Mouse (Mus musculus) kidney, adult 2 months (tissue): ENCODE measurements around the gene Agfg1. TPM values are rescaled to one million over a fixed set of nuclear protein-coding genes. Genes with fewer than 3 reads are reported as not detected.
"Not testable (repeated sequence)": the region's sequence is repeated elsewhere in the genome, so short reads cannot be mapped to it uniquely, and the experiment has no call there.

Source experiments
- DNase-seq: peaks from one replicate; pipeline ENCODE4 v3.0.0; 2021
- H3K27ac ChIP-seq: fragments of 200-500 bp; 2 replicates; pipeline ENCODE4 v1.5.1; 2012; ENCODE audit warnings: low read depth, low read length, control low read depth, inconsistent platforms; ENCODE audit not compliant: insufficient read depth
- H3K27me3 ChIP-seq: fragments of 200-500 bp; replicated peaks from 2 replicates; pipeline ENCODE4 v1.6.1; 2012; ENCODE audit warnings: mild to moderate bottlenecking, moderate library complexity, low read length, inconsistent platforms; ENCODE audit not compliant: control insufficient read depth, insufficient read depth
- H3K36me3 ChIP-seq: fragments of 200-500 bp; 2 replicates; pipeline ENCODE4 v1.6.1; 2012; ENCODE audit warnings: mild to moderate bottlenecking, moderate library complexity, low read length, inconsistent platforms; ENCODE audit not compliant: control insufficient read depth, insufficient read depth
- H3K4me1 ChIP-seq: fragments of 200-500 bp; 2 replicates; pipeline ENCODE4 v1.6.1; 2011; ENCODE audit warnings: low read length; ENCODE audit not compliant: control insufficient read depth, insufficient read depth
- H3K4me3 ChIP-seq: fragments of 200-500 bp; 2 replicates; pipeline ENCODE4 v1.5.1; 2011; ENCODE audit warnings: mild to moderate bottlenecking, low read depth, low read length, control low read depth; ENCODE audit not compliant: insufficient read depth
- CTCF ChIP-seq: fragments of 200-500 bp; conservative IDR thresholded peaks from 2 replicates; pipeline ENCODE4 v1.5.1; 2011; ENCODE audit warnings: low read depth, mild to moderate bottlenecking, control low read depth, low read length, moderate library complexity, mixed read lengths; ENCODE audit not compliant: insufficient read depth, insufficient read length
- POLR2A ChIP-seq: fragments of 200-500 bp; IDR thresholded peaks from one replicate; pipeline ENCODE4 v1.6.1; 2011; ENCODE audit warnings: low read depth, low read length, control low read depth
- WGBS: fragments of 180-500 bp; shearing (Covaris S2); methylation state at CpG from one replicate; pipeline ENCODE4 v1.1.7; 2018; 5-methylcytosine and 5-hydroxymethylcytosine counted together
- polyA plus RNA-seq: library from polyadenylated mRNA; depleted of rRNA; stranded (reverse); fragments of >200 nt; gene quantifications from 2 replicates; pipeline ENCODE4 v1.2.3, GENCODE M21; 2012

The Agfg1 gene
- polyA plus RNA-seq, 1 experiment, result 33.9 TPM

GRCm38 (mm10) chr1:82893269-82893668 is 54.0 kb downstream of the Agfg1 start:
- Histone ChIP-seq H3K27ac (no peak overlapping the region), H3K27me3 (no peaks in the 10 kb centered on the region), H3K4me3 (no peak overlapping the region), H3K36me3 (peaks cover 1% of the 10 kb centered on the region), H3K4me1 (no peaks in the 10 kb centered on the region)
- no peak for TF ChIP-seq POLR2A
- no peak for TF ChIP-seq CTCF
- WGBS, result 95% methylated on average over 7 of the region's 7 CpGs
- DNase-seq, result no peak

GRCm38 (mm10) chr1:82900567-82900966 is 61.3 kb downstream of the Agfg1 start:
- Histone ChIP-seq H3K27ac (no peak overlapping the region), H3K4me3 (no peak overlapping the region), H3K4me1 (peaks cover 7% of the 10 kb centered on the region; the same call in 1 of the 2 replicates), H3K36me3 (peaks cover 1% of the 10 kb centered on the region), H3K27me3 (no peaks in the 10 kb centered on the region)
- no peak for TF ChIP-seq POLR2A
- no peak for TF ChIP-seq CTCF
- WGBS, result 83% methylated on average over 1 of the region's 1 CpGs
- peak; percentile 18 for DNase-seq

- TF ChIP-seq CTCF, result no peak
- TF ChIP-seq POLR2A, result no peak
- Histone ChIP-seq H3K27me3 (no peaks in the 10 kb centered on the region), H3K36me3 (peaks cover 1% of the 10 kb centered on the region), H3K27ac (peak overlapping the region; percentile 3), H3K4me1 (peaks cover 7% of the 10 kb centered on the region; the same call in 1 of the 2 replicates), H3K4me3 (no peak overlapping the region)
- peak; percentile 74 for DNase-seq
- WGBS, result 71% methylated on average over 3 of the region's 3 CpGs
These were observed 61.9 kb downstream of the Agfg1 start for GRCm38 (mm10) chr1:82901201-82901600.

- Histone ChIP-seq H3K4me1 (peaks cover 7% of the 10 kb centered on the region; the same call in 1 of the 2 replicates), H3K4me3 (no peak overlapping the region), H3K36me3 (peaks cover 1% of the 10 kb centered on the region), H3K27me3 (no peaks in the 10 kb centered on the region), H3K27ac (no peak overlapping the region)
- no peak for TF ChIP-seq POLR2A
- TF ChIP-seq CTCF, result no peak
- DNase-seq, result no peak
- WGBS, result 81% methylated on average over 3 of the region's 3 CpGs
These were observed 66.6 kb downstream of the Agfg1 start for GRCm38 (mm10) chr1:82905886-82906285.

GRCm38 (mm10) chr1:82913025-82913424 is 73.7 kb downstream of the Agfg1 start, which contains the start of gene A030005L19Rik:
TSS of gene A030005L19Rik (plus strand) at chr1:82913325.
- WGBS, result 74% methylated on average over 3 of the region's 3 CpGs

GRCm38 (mm10) chr1:82913434-82913833 is 74.2 kb downstream of the Agfg1 start:
- H3K4me1 ChIP-seq, H3K4me3 ChIP-seq, DNase-seq, H3K27me3 ChIP-seq, H3K27ac ChIP-seq, H3K36me3 ChIP-seq: not testable (repeated sequence)
- 97% methylated on average over 5 of the region's 5 CpGs for WGBS

More at GRCm38 (mm10) chr1:82913025-82913424, 73.7 kb downstream of the Agfg1 start, which contains the start of gene A030005L19Rik:
- Histone ChIP-seq H3K27ac (no peak within 1 kb of the TSS), H3K4me3 (no peak within 1 kb of the TSS), H3K36me3 (no peaks in the 10 kb centered on the region), H3K4me1 (no peaks in the 10 kb centered on the region), H3K27me3 (no peaks in the 10 kb centered on the region)
- DNase-seq, result peak; percentile 6
- TF ChIP-seq POLR2A (no peak), CTCF (peak; percentile 43)

- DNase-seq, result no peak
- WGBS, result 86% methylated on average over 6 of the region's 6 CpGs
- H3K36me3 ChIP-seq, result no peaks in the 10 kb centered on the region
- TF ChIP-seq CTCF, result no peak
- TF ChIP-seq POLR2A, result no peak
- no peaks in the 10 kb centered on the region for H3K4me1 ChIP-seq
- H3K27ac ChIP-seq, result no peak within 1 kb of the TSS
- H3K4me3 ChIP-seq, result no peak within 1 kb of the TSS
- H3K27me3 ChIP-seq, result no peaks in the 10 kb centered on the region
These were observed 85.4 kb downstream of the Agfg1 start, which contains the start of gene A030014E15Rik for GRCm38 (mm10) chr1:82924650-82925049. TSS of gene A030014E15Rik (plus strand) at chr1:82924917.

GRCm38 (mm10) chr1:82930558-82930957 is 91.3 kb downstream of the Agfg1 start:
- not testable (repeated sequence) for H3K4me1 ChIP-seq, H3K27me3 ChIP-seq, H3K36me3 ChIP-seq, H3K27ac ChIP-seq, DNase-seq, H3K4me3 ChIP-seq
- WGBS, result 91% methylated on average over 3 of the region's 3 CpGs

GRCm38 (mm10) chr1:82931326-82931725 is 92.0 kb downstream of the Agfg1 start, which contains the start of gene Gm6217:
TSS of gene Gm6217 (minus strand) at chr1:82931399.
- not testable (repeated sequence) for DNase-seq, H3K4me3 ChIP-seq, H3K4me1 ChIP-seq, H3K27me3 ChIP-seq, H3K27ac ChIP-seq, H3K36me3 ChIP-seq
- WGBS, result no CpG with 5 or more reads among the region's 6 CpGs
